Comparison of ENCODE assay signal across 12 mouse cellular contexts in the genomic region with DNA sequence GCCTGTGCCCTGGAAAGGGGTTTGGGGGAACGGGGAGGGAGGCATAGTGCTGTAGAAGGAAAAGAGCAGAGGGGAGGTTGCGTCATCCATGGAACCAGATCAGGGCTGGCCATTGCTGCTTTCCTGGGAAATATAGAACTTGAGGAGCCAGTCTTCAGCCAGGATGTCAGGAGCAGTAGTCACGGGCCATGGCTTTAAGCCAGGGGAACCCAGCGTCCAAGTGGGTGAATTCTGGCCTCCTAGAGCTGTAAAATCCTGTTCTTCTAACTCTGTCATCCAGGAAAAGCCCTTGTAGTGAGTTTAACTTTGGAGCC. TPM values are rescaled to one million over a fixed set of nuclear protein-coding genes. Genes with fewer than 3 reads are reported as not detected.
DNase-seq lines count a peak whose midpoint lies in the region; ATAC-seq lines count a peak whose summit lies in the region.
"Had no signal": no experiment of that assay in that cellular context is flagged by ENCODE, and none has a peak within 500 bp of the region (broad histone marks: within the 10 kb centered on the region; RNA-seq: fewer than 3 reads in every experiment).

No protein-coding gene starts in this region.

- no peak overlapping the region for H3K27ac ChIP-seq in intestine, embryonic 16.5 days (ENCODE audit: low read length)

- 26% methylated on average over 4 of the region's 4 CpGs for WGBS in intestine, embryonic 16.5 days

- no peak overlapping the region for H3K4me3 ChIP-seq in intestine, embryonic 16.5 days (ENCODE audit: low read length)

- H3K36me3 ChIP-seq in intestine, embryonic 16.5 days (ENCODE audit: control insufficient read depth, insufficient read depth, low read length), result no peaks in the 10 kb centered on the region

- ATAC-seq in intestine, embryonic 16.5 days, result no peak

- H3K9me3 ChIP-seq in intestine, embryonic 16.5 days (ENCODE audit: control insufficient read depth, low read length), result no peaks in the 10 kb centered on the region

- peaks cover 11% of the 10 kb centered on the region for H3K4me1 ChIP-seq in intestine, embryonic 16.5 days (ENCODE audit: control insufficient read depth, insufficient read depth, low read length)

- peak; percentile 34 for DNase-seq in cerebellum, postnatal 25 days
- no peak for DNase-seq in cerebellum, postnatal 14 days
- peak; percentile 90 for DNase-seq in adipocyte (ENCODE audit: low spot score)
- peak; percentile 29 for DNase-seq in lung, postnatal 36 days
- no peak for DNase-seq in embryo, embryonic 11 days
- DNase-seq in frontal cortex, postnatal 10 days (ENCODE audit: low spot score in 2 of 2), result no peak
- no peak for DNase-seq in layer of hippocampus, adult 8-10 months (ENCODE audit: low spot score in 2 of 2)
- DNase-seq: left cerebral cortex, postnatal 4 days; right cerebral cortex, adult 18-20 months had no signal

- H3K4me2 ChIP-seq in intestine, embryonic 16.5 days (ENCODE audit: low read depth, low read length), result peak overlapping the region; percentile 28; the same call in 1 of the 2 replicates

- no peak overlapping the region for H3K9ac ChIP-seq in intestine, embryonic 16.5 days (ENCODE audit: low read depth, low read length)

- H3K27me3 ChIP-seq in intestine, embryonic 16.5 days (replicated peaks; ENCODE audit: control insufficient read depth, insufficient read depth, low read length), result peaks cover 6% of the 10 kb centered on the region; the same call in 1 of the 2 replicates

RNA-seq across cellular contexts. Expression of gene Rgs8, which starts 8.8 kb away (rescaled TPM):
- 0.09 and 0.22 TPM in 2 replicates for polyA plus RNA-seq in intestine, embryonic 16.5 days (2015; fragmentation: Nextera tagmentation; extraction: Ambion mirVana)
- 10 to 100 TPM; 52.3 to 76.3 (median 59.5) TPM for total RNA-seq in layer of hippocampus, adult 8-10 months (2022)
- total RNA-seq: CH12.LX; gastrocnemius, adult 18-20 months had no signal

Comparison
In these comparisons a context has a peak if more than half of its experiments do, and no peak if none do; other contexts are left out.
1. DNase-seq: peak in cerebellum, postnatal 25 days (2 of 2), adipocyte (single experiment) and lung, postnatal 36 days (single experiment); none in cerebellum, postnatal 14 days (0 of 2), embryo, embryonic 11 days (single experiment), frontal cortex, postnatal 10 days (0 of 2) and layer of hippocampus, adult 8-10 months (0 of 2).